Mouse (Mus musculus) inflammation-experienced regulatory T-cells, adult 6 months (primary cell): ENCODE measurements around the gene Iqsec1. TPM values are rescaled to one million over a fixed set of nuclear protein-coding genes. Genes with fewer than 3 reads are reported as not detected.

Experiments used
- ATAC-seq: one replicate; pipeline ENCODE4 v1.8.0; 2017
- polyA plus RNA-seq, 3 experiments: library from polyadenylated mRNA; unstranded; fragments of 100-300 nt; shearing (Covaris generic); gene quantifications; one replicate each; pipeline ENCODE4 v1.2.1; 2017

Gene Iqsec1
- polyA plus RNA-seq, 3 experiments from 2014 or later = 9.8 to 12.2 (median 10.0) TPM

DNA sequence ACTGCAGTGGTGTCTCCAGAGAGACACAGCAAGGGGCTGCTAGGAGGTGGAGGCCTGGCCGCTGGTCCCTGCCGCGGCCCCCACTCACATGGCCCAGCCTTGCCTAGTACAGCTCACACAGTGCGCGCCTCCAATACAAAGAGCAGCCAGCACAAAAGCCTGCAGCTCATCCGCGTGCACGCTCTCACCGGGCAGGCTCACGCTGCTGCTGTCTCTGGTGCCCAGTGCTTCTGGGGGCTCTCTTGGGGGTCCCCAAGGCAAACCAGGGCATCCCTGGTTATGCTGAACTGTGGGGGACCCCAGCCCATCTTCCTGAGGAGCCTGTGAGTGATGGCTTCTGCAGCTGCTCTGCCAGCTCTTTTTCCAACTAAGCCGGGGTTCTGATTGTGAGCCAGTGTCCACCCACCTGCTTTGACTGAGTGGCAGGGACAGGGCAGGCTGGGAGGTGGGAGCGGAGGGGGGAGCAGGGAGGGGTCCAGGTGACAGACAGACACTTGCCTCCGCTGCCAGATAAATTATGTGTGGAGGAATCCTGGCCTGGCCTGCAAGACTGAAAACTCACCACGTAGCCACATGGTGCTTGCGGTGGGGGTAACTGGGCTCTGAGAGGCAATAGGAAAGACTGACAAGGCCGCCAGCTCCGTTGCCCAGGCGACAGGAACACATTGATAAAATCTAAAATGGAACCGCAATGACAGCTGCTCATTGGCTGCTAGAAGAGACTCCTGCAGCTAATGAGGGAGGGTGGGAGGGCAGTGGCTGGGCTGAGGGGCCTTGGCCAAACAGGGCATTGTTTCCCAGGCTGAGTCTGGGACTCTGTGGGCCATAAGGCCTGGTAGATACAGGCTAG is 206.3 kb downstream of the Iqsec1 start:
- peak; percentile 94 for ATAC-seq

- no peak for ATAC-seq
These were observed 208.0 kb downstream of the Iqsec1 start for GRCm38 (mm10) chr6:90780532-90780931.

- ATAC-seq = no peak
These were observed 209.6 kb downstream of the Iqsec1 start for GRCm38 (mm10) chr6:90778841-90779240.

DNA sequence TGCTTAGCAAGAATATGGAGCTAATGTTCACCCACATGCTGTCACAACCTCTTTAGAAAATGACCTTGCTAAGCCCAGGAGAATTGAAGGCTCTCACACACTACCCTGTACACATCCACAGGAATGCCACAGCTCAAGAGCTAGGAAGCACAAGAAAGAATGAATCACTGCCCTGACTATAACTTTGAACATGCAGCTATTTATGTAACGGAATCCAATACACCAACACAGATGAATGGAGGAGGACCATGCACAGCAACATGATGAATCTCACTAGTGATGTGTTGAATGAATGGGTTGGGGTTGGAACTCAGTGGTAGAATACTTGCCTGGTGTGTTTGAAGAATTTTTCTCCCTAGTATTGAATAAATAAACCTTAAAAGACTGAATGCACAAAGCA is 211.2 kb downstream of the Iqsec1 start:
- ATAC-seq = no peak

- ATAC-seq = no peak
These were observed 212.9 kb downstream of the Iqsec1 start for GRCm38 (mm10) chr6:90775606-90776005.

GRCm38 (mm10) chr6:90773811-90774233 is 214.7 kb downstream of the Iqsec1 start:
- no peak for ATAC-seq

DNA sequence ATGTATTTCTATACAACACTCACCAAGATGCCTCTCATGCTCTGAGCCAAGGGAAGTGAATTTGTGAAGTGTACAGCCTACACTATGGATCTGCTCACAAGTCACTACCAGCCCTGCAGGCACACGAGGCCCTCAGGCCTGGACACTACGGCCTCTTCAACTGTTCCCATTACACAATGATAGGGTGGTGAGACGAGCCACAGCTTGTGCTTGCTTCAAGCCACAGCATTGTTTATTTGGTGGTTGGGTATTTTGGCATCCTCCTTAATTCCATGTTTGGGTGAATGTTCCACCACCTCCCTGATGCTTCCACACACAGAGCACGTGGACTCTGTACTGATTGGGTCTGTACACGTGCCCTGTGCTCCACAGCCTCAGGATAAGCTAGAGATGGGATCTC is 216.4 kb downstream of the Iqsec1 start:
- no peak for ATAC-seq

DNA sequence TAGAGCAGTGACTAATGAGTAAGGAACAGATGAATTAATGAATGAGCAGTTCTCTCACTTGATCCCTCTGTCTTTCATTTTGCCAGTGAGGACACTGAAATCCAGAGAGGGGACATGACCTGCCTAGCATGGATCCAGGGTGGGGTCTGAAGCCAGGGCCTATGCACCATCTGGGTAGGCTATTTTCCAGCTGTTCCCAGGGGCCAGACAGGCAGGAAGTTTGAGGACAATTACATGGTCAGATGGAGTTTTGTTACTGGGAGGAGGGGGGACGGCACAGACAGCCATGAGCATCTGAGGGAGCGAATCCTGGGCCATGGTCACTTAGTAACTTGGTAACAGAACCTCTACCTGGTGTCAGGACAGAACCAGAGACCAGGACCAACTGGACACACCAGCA is 220.0 kb downstream of the Iqsec1 start:
- no peak for ATAC-seq

- no peak for ATAC-seq
These were observed 220.6 kb downstream of the Iqsec1 start for GRCm38 (mm10) chr6:90767874-90768273.

DNA sequence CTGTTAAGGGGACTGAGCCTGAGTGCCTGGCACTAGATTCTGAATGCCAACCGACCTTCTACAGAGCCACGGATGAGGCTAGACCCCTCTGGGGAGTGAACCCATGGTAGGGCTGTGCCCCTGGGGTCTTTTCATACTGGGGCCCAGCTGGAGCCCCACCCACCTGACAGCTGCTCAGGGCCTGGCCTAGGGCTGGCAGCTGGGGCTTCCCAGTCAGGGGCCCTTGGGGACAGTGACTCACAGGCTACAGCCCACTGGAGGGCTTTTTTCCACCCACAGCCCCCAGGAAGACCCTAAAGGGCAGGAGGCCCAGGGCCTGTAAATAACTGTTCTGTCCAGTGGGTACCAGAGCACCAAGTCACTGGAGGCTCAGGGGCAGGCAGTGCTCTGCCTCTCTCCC is 223.7 kb downstream of the Iqsec1 start:
- ATAC-seq = no peak

- ATAC-seq = no peak
These were observed 224.4 kb downstream of the Iqsec1 start for GRCm38 (mm10) chr6:90763959-90764591.

- no peak for ATAC-seq
These were observed 225.2 kb downstream of the Iqsec1 start for GRCm38 (mm10) chr6:90763295-90763694.

- no peak for ATAC-seq
These were observed 226.3 kb downstream of the Iqsec1 start for GRCm38 (mm10) chr6:90762120-90762736.

GRCm38 (mm10) chr6:90761301-90762056 is 227.0 kb downstream of the Iqsec1 start:
- no peak for ATAC-seq

DNA sequence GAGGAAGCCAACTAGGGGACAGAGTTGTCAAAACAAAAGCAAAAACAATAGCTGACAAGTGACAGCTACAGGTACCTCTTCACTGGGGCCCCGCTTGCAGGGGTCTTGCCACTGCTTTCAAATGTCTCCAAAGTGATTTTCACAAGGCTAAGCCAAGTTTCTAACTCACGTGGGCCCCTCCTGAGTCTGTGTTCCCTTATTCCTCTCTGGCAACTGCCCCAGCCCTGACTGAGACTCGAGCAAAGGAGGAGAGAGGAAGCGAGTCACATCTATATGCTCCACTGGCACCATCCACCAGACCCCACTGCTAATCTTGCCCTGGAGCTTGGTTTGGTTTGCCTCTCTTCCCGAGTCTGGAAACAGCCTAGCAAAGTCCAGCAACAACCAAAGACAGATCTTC is 227.6 kb downstream of the Iqsec1 start:
- no peak for ATAC-seq

GRCm38 (mm10) chr6:90759754-90760153 is 228.7 kb downstream of the Iqsec1 start:
- ATAC-seq = no peak

DNA sequence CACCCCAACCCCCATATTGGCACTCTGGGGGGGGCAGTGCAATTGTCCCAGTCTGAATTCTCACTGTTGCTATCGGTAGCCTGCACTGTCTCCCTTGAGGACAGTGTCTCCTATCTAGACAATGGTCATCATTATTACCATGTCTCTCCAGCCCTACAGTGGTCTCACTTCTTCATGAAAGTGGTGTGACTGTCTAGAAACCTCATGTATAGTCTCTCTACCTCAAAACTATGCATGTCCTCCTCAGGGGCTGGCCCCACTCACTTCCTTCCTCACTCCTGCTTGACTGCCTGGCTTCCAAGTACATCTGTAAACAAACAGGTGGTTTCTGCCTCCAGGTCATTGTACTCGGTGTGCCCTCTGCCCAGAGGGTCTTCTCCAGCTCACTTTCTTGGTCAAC is 230.3 kb downstream of the Iqsec1 start:
- no peak for ATAC-seq

DNA sequence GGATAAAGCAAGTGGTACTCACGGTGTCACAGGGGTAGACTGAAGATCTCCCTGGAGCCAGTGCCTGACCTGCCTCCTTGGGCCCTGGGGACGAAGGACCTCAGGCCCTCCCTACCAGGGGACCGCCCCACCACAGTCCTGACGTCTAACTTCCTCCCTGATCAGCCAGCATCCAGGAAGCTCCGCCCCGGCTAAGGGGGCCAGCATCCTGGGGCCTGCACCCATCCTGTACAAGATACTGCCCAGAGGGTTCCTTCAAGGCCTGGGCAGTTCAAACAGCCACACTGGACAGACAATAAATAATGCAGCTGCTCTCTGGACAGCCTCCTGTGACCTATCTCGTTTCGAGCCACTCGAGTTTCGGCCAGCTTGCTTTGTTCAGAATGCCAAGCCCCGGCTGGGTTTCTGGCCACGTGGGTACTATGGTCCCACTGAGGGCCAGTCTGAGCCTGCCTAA is 231.0 kb downstream of the Iqsec1 start:
- peak; percentile 87 for ATAC-seq

- peak; percentile 19 for ATAC-seq
These were observed 231.9 kb downstream of the Iqsec1 start for GRCm38 (mm10) chr6:90756561-90756960.

DNA sequence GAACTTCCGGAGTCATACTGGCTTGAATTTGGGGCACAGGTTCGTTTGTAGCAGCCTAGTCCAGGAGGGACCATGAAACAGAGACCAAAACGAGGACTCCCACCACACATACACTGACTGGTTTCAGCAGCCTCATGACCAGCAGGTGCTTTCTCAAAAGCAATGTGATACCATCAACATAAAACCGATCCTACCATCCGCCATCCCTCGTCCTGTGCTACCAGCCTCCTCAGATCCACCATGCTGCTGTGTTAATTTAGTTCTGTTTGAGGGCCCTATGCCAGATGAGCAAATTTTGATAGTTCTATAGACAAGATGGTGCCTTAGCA is 232.9 kb downstream of the Iqsec1 start:
- no peak for ATAC-seq

DNA sequence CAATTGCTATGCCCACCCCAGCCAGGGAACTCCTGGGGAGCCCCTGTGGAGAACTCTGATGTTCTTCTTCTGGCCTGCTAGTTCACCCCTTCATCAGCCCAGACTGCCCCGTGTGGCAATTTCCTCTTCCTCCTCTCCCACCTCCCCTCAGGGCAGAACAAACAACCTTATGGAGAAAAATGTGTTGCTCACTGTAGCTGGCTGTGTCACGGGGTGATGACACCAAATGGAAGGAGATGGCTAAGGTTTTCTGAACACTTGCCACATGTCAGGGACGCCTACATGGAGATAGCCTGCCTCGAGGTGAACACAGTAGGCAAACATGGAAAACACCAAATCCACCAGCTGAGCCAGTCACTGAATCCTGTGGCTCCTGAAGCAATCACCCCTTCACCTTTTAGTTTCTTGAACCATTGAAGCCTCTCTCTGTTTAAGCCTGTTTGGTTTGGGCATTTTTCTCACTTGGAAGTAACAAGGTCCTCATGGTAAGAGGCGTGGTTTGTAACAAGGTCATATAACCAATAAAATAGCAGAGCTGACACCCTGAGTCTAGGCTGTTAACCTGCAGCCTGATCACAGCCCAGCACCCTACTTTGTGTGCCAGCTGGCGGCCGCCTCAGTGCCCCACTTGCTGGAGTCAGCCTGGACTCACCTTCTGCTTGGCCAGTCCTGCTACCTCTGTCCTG is 233.4 kb downstream of the Iqsec1 start:
- ATAC-seq = no peak

GRCm38 (mm10) chr6:90754093-90754492 is 234.4 kb downstream of the Iqsec1 start:
- no peak for ATAC-seq
